Mouse (Mus musculus): Measurements from ENCODE around the gene Spns2.

- TF ChIP-seq CTCF (IDR thresholded peaks at IDR 0.05; ENCODE audit: control insufficient read depth, insufficient read depth, insufficient replicate concordance, low read depth, low read length) = no peak
- TF ChIP-seq POLR2A (IDR thresholded peaks at IDR 0.05; ENCODE audit: control insufficient read depth, low read depth, low read length) = no peak
These were observed 3.7 kb downstream of the Spns2 start for GRCm38 (mm10) chr11:72485960-72486359.
